Mouse (Mus musculus) liver, postnatal 0 days (tissue): Measurements from ENCODE around the gene Kif2c.

Source experiments
- CTCF ChIP-seq: sonication (generic); IDR thresholded peaks from 2 replicates; pipeline ENCODE4 v1.5.1; 2016; ENCODE audit warnings: antibody characterized with exemption, low read depth
- EP300 ChIP-seq: IDR thresholded peaks from 2 replicates; pipeline ENCODE4 v1.6.1; 2016; ENCODE audit warnings: antibody characterized with exemption, low read depth, mild to moderate bottlenecking

DNA sequence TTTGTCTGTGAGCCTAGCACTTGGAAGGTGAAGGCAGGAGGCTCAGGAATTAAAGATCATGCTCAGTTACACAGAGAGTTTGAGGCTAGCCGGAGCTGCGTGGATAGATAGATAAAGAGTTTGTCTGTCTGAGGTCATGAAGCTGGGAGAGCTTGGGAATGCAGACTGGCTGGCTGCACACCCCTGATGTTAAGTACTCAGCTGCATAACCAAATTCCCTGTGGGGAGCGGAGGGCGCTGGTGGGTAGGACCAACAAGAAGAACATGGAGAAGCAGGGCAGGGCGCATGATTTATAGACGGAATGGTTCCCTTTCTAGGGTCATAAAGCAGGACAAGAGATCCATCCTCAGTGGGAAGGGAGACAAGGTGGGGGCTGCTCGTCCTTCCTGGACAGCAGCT, 39.4 kb downstream of the Kif2c start:
- no peak for TF ChIP-seq EP300
- no peak for TF ChIP-seq CTCF
